Mouse (Mus musculus): ENCODE data around the gene Lingo1.

Gene Lingo1

DNA sequence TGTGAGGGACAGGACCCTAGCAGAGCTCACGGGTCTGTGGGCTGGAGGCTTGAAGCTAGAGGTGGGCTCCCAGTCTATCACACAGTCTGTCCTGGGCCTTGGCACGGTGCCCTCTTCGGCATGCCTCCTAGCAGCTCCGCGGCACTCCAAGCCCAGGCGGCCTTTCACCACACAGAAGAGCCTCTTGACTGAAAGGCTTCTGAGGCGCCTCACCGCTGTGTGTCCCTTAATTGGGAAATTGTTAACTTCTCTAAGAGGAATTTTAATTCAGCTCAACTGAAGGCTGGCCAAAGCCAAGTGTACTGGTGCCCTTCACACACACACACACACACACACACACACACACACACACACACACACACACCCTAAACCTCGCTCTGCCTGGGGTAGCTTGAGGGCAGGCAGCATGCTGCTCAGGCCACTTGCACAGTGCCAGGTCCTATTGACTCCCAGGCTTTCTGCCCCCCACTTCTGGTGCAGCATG, 28.6 kb downstream of the Lingo1 start:
- TF ChIP-seq POU5F1 (IDR thresholded peaks at IDR 0.05; ENCODE audit: borderline replicate concordance, low read length): no peak
- TF ChIP-seq CTCF (conservative IDR thresholded peaks at IDR 0.05; ENCODE audit: low read length): no peak
- no peak for TF ChIP-seq NANOG (IDR thresholded peaks at IDR 0.05; ENCODE audit: borderline replicate concordance, low read length)
- H3K4me1 ChIP-seq (replicated peaks; ENCODE audit: low read depth, low read length): 0 out of 2 replicates have a peak, but pooled peaks cover 4% of the 10 kb centered on the region
- H3K4me3 ChIP-seq (replicated peaks; ENCODE audit: low read length): no peak overlapping the region
- no peaks in the 10 kb centered on the region for H3K36me3 ChIP-seq (ENCODE audit: insufficient read depth, low read length)
- H3K9me3 ChIP-seq (ENCODE audit: low read length): no peaks in the 10 kb centered on the region
- H3K27me3 ChIP-seq (ENCODE audit: insufficient read depth, low read length): peaks cover 28% of the 10 kb centered on the region

DNA sequence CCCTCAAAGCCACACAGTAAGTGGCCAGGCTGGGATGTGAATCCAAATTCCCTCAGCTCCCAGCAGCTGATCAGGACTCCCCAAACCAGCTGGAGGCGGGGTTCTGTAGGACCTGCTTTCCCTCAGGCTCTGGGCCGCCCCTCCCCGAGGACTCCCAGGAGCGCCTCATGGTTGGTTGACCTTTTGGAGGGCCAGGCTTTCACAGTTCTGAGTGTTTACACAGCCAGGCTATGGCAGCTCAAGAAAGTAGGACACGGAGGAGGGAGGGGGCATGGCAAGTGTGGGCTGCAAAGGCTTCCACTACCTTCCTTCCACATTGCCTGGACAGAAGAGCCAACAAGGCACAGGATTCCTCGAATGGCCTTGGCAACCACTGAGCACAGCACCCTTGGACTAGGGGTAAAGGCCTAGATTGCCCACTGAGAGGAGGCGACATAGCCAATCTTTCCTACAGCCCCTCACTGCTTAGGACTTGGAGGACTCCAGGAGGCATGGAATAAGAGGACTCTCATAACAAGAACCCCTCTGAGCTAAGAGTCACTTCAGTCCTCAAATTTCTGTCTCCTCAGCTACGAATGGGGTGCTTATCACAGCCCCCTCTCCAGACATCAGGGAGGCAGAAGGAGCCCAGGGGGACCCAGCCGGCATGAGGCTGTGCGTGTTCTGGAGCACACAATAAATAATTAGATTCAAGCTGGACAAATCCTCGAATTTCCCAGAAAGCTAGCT, 29.5 kb downstream of the Lingo1 start:
- Histone ChIP-seq H3K4me1 (replicated peaks; ENCODE audit: low read depth, low read length) (0 out of 2 replicates have a peak, but pooled peaks cover 4% of the 10 kb centered on the region), H3K4me3 (replicated peaks; ENCODE audit: low read length) (no peak overlapping the region), H3K36me3 (ENCODE audit: insufficient read depth, low read length) (no peaks in the 10 kb centered on the region), H3K9me3 (ENCODE audit: low read length) (no peaks in the 10 kb centered on the region), H3K27me3 (ENCODE audit: insufficient read depth, low read length) (peaks cover 31% of the 10 kb centered on the region)
- TF ChIP-seq CTCF (conservative IDR thresholded peaks at IDR 0.05; ENCODE audit: low read length): no peak
- TF ChIP-seq NANOG (IDR thresholded peaks at IDR 0.05; ENCODE audit: borderline replicate concordance, low read length): no peak
- TF ChIP-seq POU5F1 (IDR thresholded peaks at IDR 0.05; ENCODE audit: borderline replicate concordance, low read length): no peak

DNA sequence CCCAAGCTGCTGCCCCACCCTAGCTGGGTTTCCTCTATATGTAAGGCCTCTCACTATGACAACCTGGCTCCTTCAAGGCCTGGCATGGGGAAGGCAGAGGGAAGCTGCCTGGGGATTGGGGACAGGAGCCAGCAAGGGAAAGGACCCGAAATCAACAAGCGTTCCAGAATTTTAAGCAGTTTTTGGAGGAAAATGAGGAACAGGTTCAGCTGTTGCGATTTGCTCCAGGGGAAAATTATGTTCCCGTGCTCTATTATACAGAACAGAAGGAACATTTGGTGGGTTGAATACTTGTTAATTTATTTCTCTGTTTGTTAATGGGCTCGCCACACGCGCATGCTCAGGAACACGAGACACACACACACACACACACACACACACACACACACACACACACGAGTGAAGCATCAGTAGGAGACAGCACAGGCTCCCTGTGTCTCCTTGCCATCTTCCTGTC, 34.1 kb downstream of the Lingo1 start:
- no peak for TF ChIP-seq CTCF (conservative IDR thresholded peaks at IDR 0.05; ENCODE audit: low read length)
- no peak for TF ChIP-seq POU5F1 (IDR thresholded peaks at IDR 0.05; ENCODE audit: borderline replicate concordance, low read length)
- TF ChIP-seq NANOG (IDR thresholded peaks at IDR 0.05; ENCODE audit: borderline replicate concordance, low read length): no peak
- Histone ChIP-seq H3K27me3 (ENCODE audit: insufficient read depth, low read length) (peaks cover 30% of the 10 kb centered on the region), H3K36me3 (ENCODE audit: insufficient read depth, low read length) (no peaks in the 10 kb centered on the region), H3K4me1 (replicated peaks; ENCODE audit: low read depth, low read length) (0 out of 2 replicates have a peak, but pooled peaks cover 4% of the 10 kb centered on the region), H3K9me3 (ENCODE audit: low read length) (no peaks in the 10 kb centered on the region), H3K4me3 (replicated peaks; ENCODE audit: low read length) (no peak overlapping the region)

DNA sequence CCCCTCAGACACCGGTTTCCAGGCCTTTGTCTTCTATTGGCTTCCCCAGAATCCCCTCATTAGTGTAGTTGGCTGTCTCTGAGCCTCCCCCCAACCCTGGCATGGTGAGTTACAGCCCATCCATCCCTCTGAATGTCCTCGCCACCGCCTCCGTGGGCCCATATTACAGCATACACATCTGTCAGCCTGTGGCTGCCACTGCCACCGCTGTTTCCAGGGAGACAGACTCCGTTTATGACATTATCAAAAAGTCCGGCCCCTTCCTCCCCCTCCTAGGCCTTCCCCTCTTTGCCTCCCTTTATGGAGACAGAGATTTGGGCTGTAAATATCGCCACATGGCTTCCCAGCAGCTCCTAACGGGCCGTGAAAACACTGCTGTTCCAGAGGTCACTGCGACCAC, 38.5 kb downstream of the Lingo1 start:
- no peaks in the 10 kb centered on the region for H3K36me3 ChIP-seq (ENCODE audit: insufficient read depth, low read length)
- TF ChIP-seq NANOG (IDR thresholded peaks at IDR 0.05; ENCODE audit: borderline replicate concordance, low read length) (no peak), POU5F1 (IDR thresholded peaks at IDR 0.05; ENCODE audit: borderline replicate concordance, low read length) (no peak), CTCF (conservative IDR thresholded peaks at IDR 0.05; ENCODE audit: low read length) (no peak)
- H3K27me3 ChIP-seq (ENCODE audit: insufficient read depth, low read length): peaks cover 23% of the 10 kb centered on the region
- no peaks in the 10 kb centered on the region for H3K9me3 ChIP-seq (ENCODE audit: low read length)
- no peak overlapping the region for H3K4me3 ChIP-seq (replicated peaks; ENCODE audit: low read length)
- H3K4me1 ChIP-seq (replicated peaks; ENCODE audit: low read depth, low read length): no peaks in the 10 kb centered on the region

DNA sequence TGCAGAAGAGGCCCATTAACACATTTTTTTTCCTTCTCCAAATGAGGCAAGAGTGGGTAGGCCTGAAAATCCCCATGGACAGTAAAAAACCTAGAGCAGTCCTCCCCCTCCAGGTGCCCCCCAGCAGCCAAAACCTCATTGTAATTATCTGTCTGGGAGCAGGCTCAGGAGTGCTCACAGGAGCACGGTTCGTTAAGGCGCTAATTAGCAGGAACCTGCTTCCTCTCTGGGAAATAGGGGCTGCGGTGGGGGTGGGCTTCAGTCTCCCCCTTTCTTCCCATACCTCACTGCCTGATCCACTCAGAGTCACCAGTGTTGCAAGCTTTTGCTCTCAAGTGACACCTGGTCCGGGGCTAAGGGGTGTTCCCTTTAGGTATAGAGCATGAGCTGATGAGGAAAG, 41.1 kb downstream of the Lingo1 start:
- Histone ChIP-seq H3K9me3 (ENCODE audit: low read length) (0 out of 2 replicates have a peak, but pooled peaks cover 4% of the 10 kb centered on the region), H3K27me3 (ENCODE audit: insufficient read depth, low read length) (peaks cover 16% of the 10 kb centered on the region), H3K4me3 (replicated peaks; ENCODE audit: low read length) (no peak overlapping the region), H3K4me1 (replicated peaks; ENCODE audit: low read depth, low read length) (no peaks in the 10 kb centered on the region), H3K36me3 (ENCODE audit: insufficient read depth, low read length) (no peaks in the 10 kb centered on the region)
- no peak for TF ChIP-seq CTCF (conservative IDR thresholded peaks at IDR 0.05; ENCODE audit: low read length)
- TF ChIP-seq POU5F1 (IDR thresholded peaks at IDR 0.05; ENCODE audit: borderline replicate concordance, low read length): no peak
- no peak for TF ChIP-seq NANOG (IDR thresholded peaks at IDR 0.05; ENCODE audit: borderline replicate concordance, low read length)

DNA sequence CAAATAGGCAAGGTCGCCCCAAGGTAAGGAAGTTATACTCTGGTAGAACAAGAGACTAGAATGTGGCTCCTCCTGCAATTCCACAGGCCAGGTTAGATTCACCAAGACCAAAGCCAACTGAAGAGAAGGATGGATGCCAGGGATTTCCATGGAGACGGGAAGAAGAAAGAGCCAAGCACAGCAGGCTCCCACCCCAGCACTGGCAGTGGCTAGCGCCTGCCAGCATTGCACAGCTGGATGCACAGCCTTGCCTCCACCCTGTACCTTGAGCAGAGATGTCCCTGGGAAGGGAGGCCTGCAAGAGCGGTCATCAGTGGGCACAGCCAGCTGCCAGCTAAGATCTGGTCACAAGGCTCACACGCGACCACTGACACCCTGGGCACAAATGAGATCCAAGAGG, 42.9 kb downstream of the Lingo1 start:
- H3K4me3 ChIP-seq (replicated peaks; ENCODE audit: low read length): no peak overlapping the region
- 0 out of 2 replicates have a peak, but pooled peaks cover 6% of the 10 kb centered on the region for H3K9me3 ChIP-seq (ENCODE audit: low read length)
- TF ChIP-seq POU5F1 (IDR thresholded peaks at IDR 0.05; ENCODE audit: borderline replicate concordance, low read length): no peak
- no peak for TF ChIP-seq CTCF (conservative IDR thresholded peaks at IDR 0.05; ENCODE audit: low read length)
- no peak for TF ChIP-seq NANOG (IDR thresholded peaks at IDR 0.05; ENCODE audit: borderline replicate concordance, low read length)
- no peaks in the 10 kb centered on the region for H3K36me3 ChIP-seq (ENCODE audit: insufficient read depth, low read length)
- H3K4me1 ChIP-seq (replicated peaks; ENCODE audit: low read depth, low read length): no peaks in the 10 kb centered on the region
- H3K27me3 ChIP-seq (ENCODE audit: insufficient read depth, low read length): peaks cover 17% of the 10 kb centered on the region

DNA sequence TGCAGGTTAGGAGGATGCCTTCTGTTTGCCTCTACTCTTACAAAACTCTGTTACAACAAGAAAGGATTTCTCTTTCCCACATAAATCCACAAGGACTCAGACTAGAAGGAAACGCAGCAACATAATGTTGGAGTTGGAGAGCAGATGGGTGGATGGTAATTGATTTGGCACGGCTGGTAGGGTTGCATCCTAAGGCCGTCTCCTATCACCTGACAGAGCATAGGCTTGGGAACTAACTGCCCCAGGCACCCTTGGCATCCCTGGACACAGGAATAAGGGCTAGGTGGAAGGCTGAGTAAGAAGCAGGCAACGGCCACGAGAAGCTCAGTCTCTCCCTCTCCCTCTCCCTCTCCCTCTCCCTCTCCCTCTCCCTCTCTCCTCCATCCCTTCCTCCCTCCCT, 48.2 kb downstream of the Lingo1 start:
- H3K9me3 ChIP-seq (ENCODE audit: low read length): 0 out of 2 replicates have a peak, but pooled peaks cover 6% of the 10 kb centered on the region
- H3K36me3 ChIP-seq (ENCODE audit: insufficient read depth, low read length): no peaks in the 10 kb centered on the region
- peaks cover 9% of the 10 kb centered on the region; the same call in 1 of the 2 replicates for H3K27me3 ChIP-seq (ENCODE audit: insufficient read depth, low read length)
- H3K4me3 ChIP-seq (replicated peaks; ENCODE audit: low read length): no peak overlapping the region
- peaks cover 14% of the 10 kb centered on the region for H3K4me1 ChIP-seq (replicated peaks; ENCODE audit: low read depth, low read length)
- TF ChIP-seq NANOG (IDR thresholded peaks at IDR 0.05; ENCODE audit: borderline replicate concordance, low read length): no peak
- TF ChIP-seq CTCF (conservative IDR thresholded peaks at IDR 0.05; ENCODE audit: low read length): no peak
- TF ChIP-seq POU5F1 (IDR thresholded peaks at IDR 0.05; ENCODE audit: borderline replicate concordance, low read length): no peak

DNA sequence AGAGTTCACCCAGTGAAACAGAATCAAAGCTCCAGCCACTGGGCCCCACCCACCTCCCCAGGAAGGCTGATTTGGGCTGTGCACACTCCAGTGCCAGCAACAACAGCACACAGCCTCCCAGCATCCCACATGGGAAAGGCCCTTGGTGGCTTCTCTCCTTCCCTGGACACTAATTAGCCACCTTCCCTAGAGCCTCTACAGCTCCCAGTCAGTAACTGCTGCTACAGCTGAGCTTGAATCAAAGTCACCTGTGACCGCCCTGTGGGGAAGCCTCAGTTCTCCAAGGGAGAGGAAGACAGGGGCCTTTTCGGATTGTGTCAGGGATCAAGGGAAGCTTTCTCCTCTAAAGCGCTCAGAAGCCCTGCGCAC, 49.4 kb downstream of the Lingo1 start:
- TF ChIP-seq POU5F1 (IDR thresholded peaks at IDR 0.05; ENCODE audit: borderline replicate concordance, low read length) (no peak), CTCF (conservative IDR thresholded peaks at IDR 0.05; ENCODE audit: low read length) (no peak), NANOG (IDR thresholded peaks at IDR 0.05; ENCODE audit: borderline replicate concordance, low read length) (no peak)
- H3K9me3 ChIP-seq (ENCODE audit: low read length): 0 out of 2 replicates have a peak, but pooled peaks cover 6% of the 10 kb centered on the region
- H3K36me3 ChIP-seq (ENCODE audit: insufficient read depth, low read length): no peaks in the 10 kb centered on the region
- peak overlapping the region; percentile 24 for H3K4me3 ChIP-seq (replicated peaks; ENCODE audit: low read length)
- H3K4me1 ChIP-seq (replicated peaks; ENCODE audit: low read depth, low read length): peaks cover 22% of the 10 kb centered on the region
- 0 out of 2 replicates have a peak, but pooled peaks cover 9% of the 10 kb centered on the region for H3K27me3 ChIP-seq (ENCODE audit: insufficient read depth, low read length)

Measured in E14TG2a.4 (cell line).